Mouse (Mus musculus): ENCODE measurements around the gene Atp13a3. TPM values are rescaled to one million over a fixed set of nuclear protein-coding genes. Genes with fewer than 3 reads are reported as not detected.

Atp13a3 gene
- polyA plus RNA-seq, 1 experiment, result 30.5 TPM

GRCm38 (mm10) chr16:30306102-30306501 lies 99.7 kb downstream of the Atp13a3 start:
- no peak overlapping the region for H3K4me3 ChIP-seq (ENCODE audit: insufficient read depth, poor library complexity, severe bottlenecking)
- no peaks in the 10 kb centered on the region for H3K79me2 ChIP-seq (ENCODE audit: control insufficient read depth, insufficient read depth)
- no peak for TF ChIP-seq FOSL1 (IDR thresholded peaks at IDR 0.05; ENCODE audit: insufficient read depth, low read length, poor library complexity, severe bottlenecking)
- TF ChIP-seq CTCF (IDR thresholded peaks at IDR 0.05; ENCODE audit: control insufficient read depth, insufficient read depth, insufficient read length), result no peak
- no peak for TF ChIP-seq MAX (IDR thresholded peaks at IDR 0.05)
- no peak for TF ChIP-seq MYOD1 (IDR thresholded peaks at IDR 0.05; ENCODE audit: control insufficient read depth, insufficient read length, low read depth)
- TF ChIP-seq USF1 (IDR thresholded peaks at IDR 0.05; ENCODE audit: low read depth), result no peak
- no peak for TF ChIP-seq CEBPB (IDR thresholded peaks at IDR 0.05; ENCODE audit: low read depth)
- TF ChIP-seq MYOG (IDR thresholded peaks at IDR 0.05; ENCODE audit: control insufficient read depth, extremely low read depth, insufficient read length), result no peak
- no peaks in the 10 kb centered on the region for H3K79me3 ChIP-seq (ENCODE audit: low read depth)
- no peaks in the 10 kb centered on the region for H3K36me3 ChIP-seq (ENCODE audit: control insufficient read depth, insufficient read depth)
- no peaks in the 10 kb centered on the region for H3K27me3 ChIP-seq (ENCODE audit: control insufficient read depth, insufficient read depth, insufficient read length)
- H3ac ChIP-seq (ENCODE audit: control insufficient read depth, insufficient read length, low read depth), result no peak overlapping the region

GRCm38 (mm10) chr16:30304236-30304635 lies 101.5 kb downstream of the Atp13a3 start:
- H3K79me2 ChIP-seq (ENCODE audit: control insufficient read depth, insufficient read depth), result no peaks in the 10 kb centered on the region
- no peak overlapping the region for H3K4me3 ChIP-seq (ENCODE audit: insufficient read depth, poor library complexity, severe bottlenecking)
- no peaks in the 10 kb centered on the region for H3K79me3 ChIP-seq (ENCODE audit: low read depth)
- H3ac ChIP-seq (ENCODE audit: control insufficient read depth, insufficient read length, low read depth), result no peak overlapping the region
- no peaks in the 10 kb centered on the region for H3K36me3 ChIP-seq (ENCODE audit: control insufficient read depth, insufficient read depth)
- TF ChIP-seq CTCF (IDR thresholded peaks at IDR 0.05; ENCODE audit: control insufficient read depth, insufficient read depth, insufficient read length) (no peak), MAX (IDR thresholded peaks at IDR 0.05) (no peak), MYOG (IDR thresholded peaks at IDR 0.05; ENCODE audit: control insufficient read depth, extremely low read depth, insufficient read length) (no peak), USF1 (IDR thresholded peaks at IDR 0.05; ENCODE audit: low read depth) (no peak), MYOD1 (IDR thresholded peaks at IDR 0.05; ENCODE audit: control insufficient read depth, insufficient read length, low read depth) (no peak), CEBPB (IDR thresholded peaks at IDR 0.05; ENCODE audit: low read depth) (no peak), FOSL1 (IDR thresholded peaks at IDR 0.05; ENCODE audit: insufficient read depth, low read length, poor library complexity, severe bottlenecking) (no peak)
- no peaks in the 10 kb centered on the region for H3K27me3 ChIP-seq (ENCODE audit: control insufficient read depth, insufficient read depth, insufficient read length)

- Histone ChIP-seq H3K27me3 (ENCODE audit: control insufficient read depth, insufficient read depth, insufficient read length) (no peaks in the 10 kb centered on the region), H3K4me3 (ENCODE audit: insufficient read depth, poor library complexity, severe bottlenecking) (no peak overlapping the region), H3K79me3 (ENCODE audit: low read depth) (no peaks in the 10 kb centered on the region), H3K79me2 (ENCODE audit: control insufficient read depth, insufficient read depth) (no peaks in the 10 kb centered on the region), H3K36me3 (ENCODE audit: control insufficient read depth, insufficient read depth) (no peaks in the 10 kb centered on the region), H3ac (ENCODE audit: control insufficient read depth, insufficient read length, low read depth) (no peak overlapping the region)
- TF ChIP-seq MYOG (IDR thresholded peaks at IDR 0.05; ENCODE audit: control insufficient read depth, extremely low read depth, insufficient read length) (no peak), USF1 (IDR thresholded peaks at IDR 0.05; ENCODE audit: low read depth) (no peak), MAX (IDR thresholded peaks at IDR 0.05) (no peak), CTCF (IDR thresholded peaks at IDR 0.05; ENCODE audit: control insufficient read depth, insufficient read depth, insufficient read length) (no peak), MYOD1 (IDR thresholded peaks at IDR 0.05; ENCODE audit: control insufficient read depth, insufficient read length, low read depth) (no peak), CEBPB (IDR thresholded peaks at IDR 0.05; ENCODE audit: low read depth) (no peak)
Observed at GRCm38 (mm10) chr16:30303411-30303810, 102.4 kb downstream of the Atp13a3 start.

GRCm38 (mm10) chr16:30302686-30303085 lies 103.1 kb downstream of the Atp13a3 start:
- no peaks in the 10 kb centered on the region for H3K79me3 ChIP-seq (ENCODE audit: low read depth)
- no peak for TF ChIP-seq MYOD1 (IDR thresholded peaks at IDR 0.05; ENCODE audit: control insufficient read depth, insufficient read length, low read depth)
- no peak for TF ChIP-seq MYOG (IDR thresholded peaks at IDR 0.05; ENCODE audit: control insufficient read depth, extremely low read depth, insufficient read length)
- no peak for TF ChIP-seq MAX (IDR thresholded peaks at IDR 0.05)
- TF ChIP-seq USF1 (IDR thresholded peaks at IDR 0.05; ENCODE audit: low read depth), result no peak
- no peak for TF ChIP-seq CTCF (IDR thresholded peaks at IDR 0.05; ENCODE audit: control insufficient read depth, insufficient read depth, insufficient read length)
- TF ChIP-seq FOSL1 (IDR thresholded peaks at IDR 0.05; ENCODE audit: insufficient read depth, low read length, poor library complexity, severe bottlenecking), result no peak
- no peak for TF ChIP-seq CEBPB (IDR thresholded peaks at IDR 0.05; ENCODE audit: low read depth)
- H3K27me3 ChIP-seq (ENCODE audit: control insufficient read depth, insufficient read depth, insufficient read length), result no peaks in the 10 kb centered on the region
- H3K4me3 ChIP-seq (ENCODE audit: insufficient read depth, poor library complexity, severe bottlenecking), result no peak overlapping the region
- H3K79me2 ChIP-seq (ENCODE audit: control insufficient read depth, insufficient read depth), result no peaks in the 10 kb centered on the region
- no peak overlapping the region for H3ac ChIP-seq (ENCODE audit: control insufficient read depth, insufficient read length, low read depth)
- no peaks in the 10 kb centered on the region for H3K36me3 ChIP-seq (ENCODE audit: control insufficient read depth, insufficient read depth)

- no peaks in the 10 kb centered on the region for H3K27me3 ChIP-seq (ENCODE audit: control insufficient read depth, insufficient read depth, insufficient read length)
- TF ChIP-seq MAX (IDR thresholded peaks at IDR 0.05) (no peak), MYOG (IDR thresholded peaks at IDR 0.05; ENCODE audit: control insufficient read depth, extremely low read depth, insufficient read length) (no peak), CTCF (IDR thresholded peaks at IDR 0.05; ENCODE audit: control insufficient read depth, insufficient read depth, insufficient read length) (no peak), FOSL1 (IDR thresholded peaks at IDR 0.05; ENCODE audit: insufficient read depth, low read length, poor library complexity, severe bottlenecking) (no peak), CEBPB (IDR thresholded peaks at IDR 0.05; ENCODE audit: low read depth) (no peak), MYOD1 (IDR thresholded peaks at IDR 0.05; ENCODE audit: control insufficient read depth, insufficient read length, low read depth) (no peak), USF1 (IDR thresholded peaks at IDR 0.05; ENCODE audit: low read depth) (no peak)
- H3K36me3 ChIP-seq (ENCODE audit: control insufficient read depth, insufficient read depth), result no peaks in the 10 kb centered on the region
- no peaks in the 10 kb centered on the region for H3K79me2 ChIP-seq (ENCODE audit: control insufficient read depth, insufficient read depth)
- no peak overlapping the region for H3K4me3 ChIP-seq (ENCODE audit: insufficient read depth, poor library complexity, severe bottlenecking)
- no peak overlapping the region for H3ac ChIP-seq (ENCODE audit: control insufficient read depth, insufficient read length, low read depth)
- H3K79me3 ChIP-seq (ENCODE audit: low read depth), result no peaks in the 10 kb centered on the region
Observed at GRCm38 (mm10) chr16:30299711-30300277, 106.0 kb downstream of the Atp13a3 start.
